Mouse (Mus musculus) E14TG2a.4 (cell line): ENCODE measurements around the gene Ddx6.

Source experiments
- H3K27me3 ChIP-seq: 2 replicates; pipeline ENCODE4 v1.6.1; 2014; ENCODE audit warnings: low read length, control low read depth; ENCODE audit not compliant: insufficient read depth
- H3K36me3 ChIP-seq: 2 replicates; pipeline ENCODE4 v1.6.1; 2014; ENCODE audit warnings: low read length, control low read depth; ENCODE audit not compliant: insufficient read depth
- H3K4me1 ChIP-seq: replicated peaks from 2 replicates; pipeline ENCODE4 v1.6.1; 2014; ENCODE audit warnings: low read depth, low read length, control low read depth
- H3K4me3 ChIP-seq: replicated peaks from 2 replicates; pipeline ENCODE4 v1.5.1; 2014; ENCODE audit warnings: mild to moderate bottlenecking, low read length
- H3K9me3 ChIP-seq: 2 replicates; pipeline ENCODE4 v1.6.1; 2014; ENCODE audit warnings: low read length, control low read depth
- CTCF ChIP-seq: conservative IDR thresholded peaks from 2 replicates; pipeline ENCODE4 v1.5.1; 2014; ENCODE audit warnings: low read length
- NANOG ChIP-seq: IDR thresholded peaks from 2 replicates; pipeline ENCODE4 v1.6.1; 2014; ENCODE audit warnings: borderline replicate concordance, low read length, mixed read lengths
- POU5F1 ChIP-seq: IDR thresholded peaks from 2 replicates; pipeline ENCODE4 v1.6.1; 2014; ENCODE audit warnings: low read length, borderline replicate concordance

The Ddx6 gene

GRCm38 (mm10) chr9:44604779-44605615 lies at the start of gene Ddx6:
Gene Ddx6 (plus strand): TSS chr9:44604892.
- Histone ChIP-seq H3K9me3 (no peaks in the 10 kb centered on the region), H3K4me1 (peaks cover 63% of the 10 kb centered on the region), H3K27me3 (no peaks in the 10 kb centered on the region), H3K36me3 (peaks cover 30% of the 10 kb centered on the region), H3K4me3 (peak within 1 kb of the TSS; percentile 97)
- TF ChIP-seq CTCF (no peak), NANOG (no peak), POU5F1 (no peak)

GRCm38 (mm10) chr9:44561597-44561996 lies 43.1 kb upstream of the Ddx6 start, which contains the start of gene Cxcr5:
Gene Cxcr5 (minus strand): TSS chr9:44561877.
- TF ChIP-seq NANOG (no peak), POU5F1 (no peak), CTCF (no peak)
- Histone ChIP-seq H3K27me3 (no peaks in the 10 kb centered on the region), H3K4me1 (peaks cover 16% of the 10 kb centered on the region), H3K36me3 (no peaks in the 10 kb centered on the region), H3K9me3 (no peaks in the 10 kb centered on the region), H3K4me3 (no peak within 1 kb of the TSS)

- no peak for TF ChIP-seq CTCF
- no peak for TF ChIP-seq NANOG
- no peak for TF ChIP-seq POU5F1
- H3K36me3 ChIP-seq, result no peaks in the 10 kb centered on the region
Measured at GRCm38 (mm10) chr9:44562936-44563335, 41.8 kb upstream of the Ddx6 start.

GRCm38 (mm10) chr9:44565367-44565766 lies 39.3 kb upstream of the Ddx6 start:
- Histone ChIP-seq H3K4me3 (no peak overlapping the region), H3K9me3 (no peaks in the 10 kb centered on the region), H3K4me1 (peaks cover 19% of the 10 kb centered on the region), H3K36me3 (no peaks in the 10 kb centered on the region), H3K27me3 (no peaks in the 10 kb centered on the region)
- TF ChIP-seq POU5F1 (no peak), NANOG (no peak), CTCF (no peak)

More at GRCm38 (mm10) chr9:44562936-44563335, 41.8 kb upstream of the Ddx6 start:
- Histone ChIP-seq H3K4me3 (no peak overlapping the region), H3K27me3 (no peaks in the 10 kb centered on the region), H3K9me3 (no peaks in the 10 kb centered on the region), H3K4me1 (peaks cover 16% of the 10 kb centered on the region)

- Histone ChIP-seq H3K4me3 (0 out of 2 replicates have a peak overlapping the region, but pooled peaks have one; percentile 35), H3K9me3 (no peaks in the 10 kb centered on the region), H3K4me1 (peaks cover 19% of the 10 kb centered on the region), H3K36me3 (no peaks in the 10 kb centered on the region), H3K27me3 (no peaks in the 10 kb centered on the region)
- TF ChIP-seq POU5F1, result no peak
- no peak for TF ChIP-seq CTCF
Measured at GRCm38 (mm10) chr9:44567338-44568082, 37.2 kb upstream of the Ddx6 start.

- Histone ChIP-seq H3K36me3 (no peaks in the 10 kb centered on the region), H3K27me3 (no peaks in the 10 kb centered on the region), H3K9me3 (no peaks in the 10 kb centered on the region), H3K4me3 (0 out of 2 replicates have a peak overlapping the region, but pooled peaks have one; percentile 35), H3K4me1 (peaks cover 14% of the 10 kb centered on the region)
- no peak for TF ChIP-seq NANOG
- no peak for TF ChIP-seq POU5F1
- no peak for TF ChIP-seq CTCF
Measured at GRCm38 (mm10) chr9:44568083-44568455, 36.6 kb upstream of the Ddx6 start.

- Histone ChIP-seq H3K4me3 (no peak overlapping the region), H3K36me3 (no peaks in the 10 kb centered on the region), H3K9me3 (no peaks in the 10 kb centered on the region), H3K4me1 (peaks cover 8% of the 10 kb centered on the region), H3K27me3 (no peaks in the 10 kb centered on the region)
- TF ChIP-seq NANOG (no peak), CTCF (no peak), POU5F1 (no peak)
Measured at GRCm38 (mm10) chr9:44570939-44571382, 33.7 kb upstream of the Ddx6 start.

GRCm38 (mm10) chr9:44573306-44573705 lies 31.4 kb upstream of the Ddx6 start:
- TF ChIP-seq POU5F1 (no peak), CTCF (no peak), NANOG (no peak)
- Histone ChIP-seq H3K27me3 (no peaks in the 10 kb centered on the region), H3K36me3 (no peaks in the 10 kb centered on the region), H3K4me3 (no peak overlapping the region), H3K9me3 (no peaks in the 10 kb centered on the region), H3K4me1 (peaks cover 6% of the 10 kb centered on the region)
